Mouse (Mus musculus) bone marrow, adult 2 months (tissue): ENCODE measurements around the gene Rtn4rl1. TPM values are rescaled to one million over a fixed set of nuclear protein-coding genes. Genes with fewer than 3 reads are reported as not detected.

ENCODE experiments used
- H3K27ac ChIP-seq: fragments of 200-500 bp; 2 replicates; pipeline ENCODE4 v1.5.1; 2012; ENCODE audit warnings: low read depth, mild to moderate bottlenecking, control low read depth, inconsistent platforms, low read length; ENCODE audit not compliant: control insufficient read depth, poor library complexity, insufficient read depth
- H3K4me1 ChIP-seq: fragments of 200-500 bp; 2 replicates; pipeline ENCODE4 v1.6.1; 2011; ENCODE audit warnings: low read length; ENCODE audit not compliant: control insufficient read depth, insufficient read depth
- H3K4me3 ChIP-seq: fragments of 200-500 bp; replicated peaks from 2 replicates; pipeline ENCODE3; 2011; ENCODE audit warnings: mild to moderate bottlenecking, low read depth, low read length, control low read depth; ENCODE audit not compliant: control insufficient read depth
- CTCF ChIP-seq: fragments of 200-500 bp; IDR thresholded peaks from 2 replicates; pipeline ENCODE4 v1.5.1; 2011; ENCODE audit warnings: low read length, control low read depth; ENCODE audit not compliant: control insufficient read depth, insufficient read depth
- POLR2A ChIP-seq: fragments of 200-500 bp; IDR thresholded peaks from 2 replicates; pipeline ENCODE4 v1.6.1; 2011; ENCODE audit warnings: low read depth, mild to moderate bottlenecking, control low read depth, low read length, borderline replicate concordance; ENCODE audit not compliant: control insufficient read depth
- WGBS: fragments of 180-500 bp; shearing (Covaris S2); methylation state at CpG from one replicate; pipeline ENCODE4 v1.1.7; 2018; 5-methylcytosine and 5-hydroxymethylcytosine counted together
- polyA plus RNA-seq: library from polyadenylated mRNA; stranded (reverse); fragments of >200 nt; gene quantifications from 2 replicates; pipeline ENCODE4 v1.2.4, GENCODE M21; 2011; ENCODE audit warnings: low replicate concordance; ENCODE audit not compliant: missing spikeins, insufficient read depth, insufficient read length

Gene Rtn4rl1
- polyA plus RNA-seq, 1 experiment, result 0.85 TPM

- TF ChIP-seq POLR2A, result no peak
- TF ChIP-seq CTCF, result no peak
- WGBS, result 61% methylated on average over 6 of the region's 6 CpGs
- Histone ChIP-seq H3K4me1 (no peaks in the 10 kb centered on the region), H3K4me3 (no peak overlapping the region), H3K27ac (no peak overlapping the region)
Observed at GRCm38 (mm10) chr11:75196131-75196530, 2.5 kb downstream of the Rtn4rl1 start.

- no peaks in the 10 kb centered on the region for H3K4me1 ChIP-seq
- 54% methylated on average over 7 of the region's 7 CpGs for WGBS
- TF ChIP-seq CTCF (no peak), POLR2A (no peak)
- H3K27ac ChIP-seq, result no peak overlapping the region
- no peak overlapping the region for H3K4me3 ChIP-seq
Observed at GRCm38 (mm10) chr11:75197956-75198355, 4.4 kb downstream of the Rtn4rl1 start.

- no peaks in the 10 kb centered on the region for H3K4me1 ChIP-seq
- WGBS, result 84% methylated on average over 4 of the region's 4 CpGs
Observed at GRCm38 (mm10) chr11:75198792-75199191, 5.2 kb downstream of the Rtn4rl1 start.

GRCm38 (mm10) chr11:75199951-75200350 is 6.4 kb downstream of the Rtn4rl1 start:
- no peaks in the 10 kb centered on the region for H3K4me1 ChIP-seq
- no peak overlapping the region for H3K4me3 ChIP-seq
- H3K27ac ChIP-seq, result no peak overlapping the region
- no peak for TF ChIP-seq CTCF
- TF ChIP-seq POLR2A, result no peak
- WGBS, result 57% methylated on average over 5 of the region's 5 CpGs

More at GRCm38 (mm10) chr11:75198792-75199191, 5.2 kb downstream of the Rtn4rl1 start:
- Histone ChIP-seq H3K27ac (no peak overlapping the region), H3K4me3 (no peak overlapping the region)
- TF ChIP-seq POLR2A, result no peak
- TF ChIP-seq CTCF, result no peak

- Histone ChIP-seq H3K27ac (no peak overlapping the region), H3K4me3 (no peak overlapping the region), H3K4me1 (no peaks in the 10 kb centered on the region; the same call in 1 of the 2 replicates)
- 85% methylated on average over 12 of the region's 12 CpGs for WGBS
- TF ChIP-seq POLR2A (no peak), CTCF (no peak)
Observed at GRCm38 (mm10) chr11:75200935-75201334, 7.4 kb downstream of the Rtn4rl1 start.

- Histone ChIP-seq H3K4me3 (no peak overlapping the region), H3K4me1 (no peaks in the 10 kb centered on the region; the same call in 1 of the 2 replicates), H3K27ac (no peak overlapping the region)
- TF ChIP-seq CTCF (no peak), POLR2A (no peak)
- 73% methylated on average over 8 of the region's 8 CpGs for WGBS
Observed at GRCm38 (mm10) chr11:75201721-75202120, 8.1 kb downstream of the Rtn4rl1 start.

GRCm38 (mm10) chr11:75203926-75204325 is 10.3 kb downstream of the Rtn4rl1 start:
- WGBS, result 81% methylated on average over 4 of the region's 4 CpGs
- TF ChIP-seq CTCF (no peak), POLR2A (no peak)
- no peaks in the 10 kb centered on the region; the same call in 1 of the 2 replicates for H3K4me1 ChIP-seq
- H3K4me3 ChIP-seq, result no peak overlapping the region
- H3K27ac ChIP-seq, result no peak overlapping the region

GRCm38 (mm10) chr11:75204472-75204871 is 10.9 kb downstream of the Rtn4rl1 start:
- Histone ChIP-seq H3K4me3 (no peak overlapping the region), H3K4me1 (no peaks in the 10 kb centered on the region; the same call in 1 of the 2 replicates), H3K27ac (no peak overlapping the region)
- WGBS, result 30% methylated on average over 9 of the region's 9 CpGs
- TF ChIP-seq POLR2A (no peak), CTCF (no peak)

- 72% methylated on average over 4 of the region's 4 CpGs for WGBS
- Histone ChIP-seq H3K4me3 (no peak overlapping the region), H3K27ac (no peak overlapping the region), H3K4me1 (no peaks in the 10 kb centered on the region; the same call in 1 of the 2 replicates)
- TF ChIP-seq CTCF, result no peak
- no peak for TF ChIP-seq POLR2A
Observed at GRCm38 (mm10) chr11:75206347-75206746, 12.8 kb downstream of the Rtn4rl1 start.
